Mouse (Mus musculus) embryonic facial prominence, embryonic 15.5 days (tissue): ENCODE data around the gene Tmem266. TPM values are rescaled to one million over a fixed set of nuclear protein-coding genes. Genes with fewer than 3 reads are reported as not detected.
A peak's percentile ranks its signal among the peaks of the same experiment; 100 is the strongest.

ENCODE experiments used
- ATAC-seq: fragments of 200-750 bp; cut with Nextera tagmentation; 2 replicates; pipeline ENCODE4 v1.8.0; 2017; ENCODE audit warnings: low read depth, moderate TSS enrichment; ENCODE audit not compliant: insufficient number of reproducible peaks, low FRiP score, low TSS enrichment
- H3K27ac ChIP-seq: fragments of 300-500 bp; sonication (generic); replicated peaks from 2 replicates; pipeline ENCODE4 v1.5.1; 2015; ENCODE audit warnings: mild to moderate bottlenecking, inconsistent platforms
- H3K27me3 ChIP-seq: fragments of 300-500 bp; sonication (generic); 2 replicates; pipeline ENCODE4 v1.6.1; 2015; ENCODE audit warnings: inconsistent platforms
- H3K36me3 ChIP-seq: fragments of 300-500 bp; sonication (generic); 2 replicates; pipeline ENCODE4 v1.6.1; 2015; ENCODE audit warnings: mild to moderate bottlenecking, inconsistent platforms
- H3K4me1 ChIP-seq: fragments of 300-500 bp; sonication (generic); 2 replicates; pipeline ENCODE4 v1.6.1; 2015; ENCODE audit warnings: inconsistent platforms
- H3K4me2 ChIP-seq: fragments of 300-500 bp; sonication (generic); replicated peaks from 2 replicates; pipeline ENCODE4 v1.6.1; 2015; ENCODE audit warnings: mild to moderate bottlenecking, inconsistent platforms
- H3K4me3 ChIP-seq: fragments of 300-500 bp; sonication (generic); replicated peaks from 2 replicates; pipeline ENCODE4 v1.5.1; 2015; ENCODE audit warnings: mild to moderate bottlenecking, inconsistent platforms
- H3K9ac ChIP-seq: fragments of 300-500 bp; sonication (generic); 2 replicates; pipeline ENCODE4 v1.6.1; 2015; ENCODE audit warnings: inconsistent platforms
- H3K9me3 ChIP-seq: fragments of 300-500 bp; sonication (generic); replicated peaks from 2 replicates; pipeline ENCODE4 v1.6.1; 2016; ENCODE audit warnings: inconsistent platforms
- WGBS: fragments of 180-500 bp; shearing (Covaris S2); methylation state at CpG from one replicate; pipeline ENCODE4 v1.1.7; 2015; 5-methylcytosine and 5-hydroxymethylcytosine counted together
- polyA plus RNA-seq: library from polyadenylated mRNA; unstranded; fragments of >200 nt; fragmentation: Nextera tagmentation; extraction: Ambion mirVana; gene quantifications from 2 replicates; pipeline ENCODE4 v1.2.1, GENCODE M21; 2015

Tmem266 gene
- polyA plus RNA-seq, 1 experiment from 2014 or later, result 0.57 TPM

DNA sequence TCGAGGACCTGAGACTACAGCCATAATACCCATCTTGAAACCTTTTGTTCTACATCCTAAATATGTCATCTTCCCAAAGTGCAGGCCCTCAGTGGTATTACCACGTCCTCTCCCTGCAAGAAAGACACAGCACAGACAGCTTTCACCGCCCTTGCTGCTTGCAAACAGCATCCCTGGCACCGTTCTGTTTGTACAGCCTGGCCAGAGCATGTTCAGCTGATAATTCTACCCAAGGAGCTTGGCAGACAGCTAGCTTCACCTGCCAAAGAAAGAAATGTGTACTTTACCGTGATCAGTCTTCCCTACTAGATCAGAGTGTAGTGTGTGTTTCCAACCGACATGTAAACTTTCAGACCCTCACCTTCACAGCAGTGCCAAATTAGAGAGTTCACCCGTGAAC lies 45.2 kb downstream of the Tmem266 start:
- H3K27me3 ChIP-seq, result no peaks in the 10 kb centered on the region
- WGBS, result 77% methylated on average over 7 of the region's 7 CpGs
- no peaks in the 10 kb centered on the region for H3K9me3 ChIP-seq
- H3K4me2 ChIP-seq, result no peak overlapping the region
- ATAC-seq, result no peak
- no peak overlapping the region for H3K9ac ChIP-seq
- no peak overlapping the region for H3K27ac ChIP-seq
- no peak overlapping the region for H3K4me3 ChIP-seq
- no peaks in the 10 kb centered on the region for H3K36me3 ChIP-seq
- H3K4me1 ChIP-seq, result no peaks in the 10 kb centered on the region

DNA sequence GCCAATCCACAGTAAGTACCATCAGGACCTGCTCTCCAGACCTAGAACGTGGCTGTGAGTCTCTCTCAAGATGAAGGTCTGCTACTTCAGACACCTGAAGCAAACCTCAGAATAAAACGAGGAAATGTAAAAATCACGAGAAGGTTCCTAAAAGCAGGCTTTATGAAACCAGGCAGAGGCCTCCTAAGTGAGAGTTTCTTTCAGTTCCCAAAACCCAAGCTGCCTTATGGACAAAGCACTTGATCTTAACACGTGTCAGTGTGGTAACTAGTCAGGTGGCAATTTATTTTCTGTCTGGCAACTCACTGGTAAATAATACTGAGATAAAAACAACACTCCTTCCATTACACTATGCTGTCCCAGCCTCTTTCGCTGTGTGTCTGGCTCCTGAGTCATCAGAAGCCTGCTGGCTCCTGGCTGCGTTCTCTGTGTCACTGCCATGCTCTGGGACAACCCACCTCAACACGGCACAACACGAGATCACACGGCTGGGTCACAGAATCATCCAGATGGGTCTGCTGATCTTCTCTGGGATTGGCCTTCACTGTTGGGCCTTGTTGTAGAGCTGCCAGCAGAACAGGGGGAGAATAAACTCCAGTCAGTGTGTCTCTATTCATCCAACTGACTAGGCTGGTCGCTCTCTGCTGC lies 51.0 kb downstream of the Tmem266 start:
- Histone ChIP-seq H3K9me3 (no peaks in the 10 kb centered on the region), H3K4me1 (no peaks in the 10 kb centered on the region), H3K4me2 (no peak overlapping the region), H3K36me3 (no peaks in the 10 kb centered on the region), H3K4me3 (no peak overlapping the region), H3K9ac (no peak overlapping the region), H3K27ac (no peak overlapping the region), H3K27me3 (no peaks in the 10 kb centered on the region)
- no peak for ATAC-seq
- 85% methylated on average over 10 of the region's 10 CpGs for WGBS

DNA sequence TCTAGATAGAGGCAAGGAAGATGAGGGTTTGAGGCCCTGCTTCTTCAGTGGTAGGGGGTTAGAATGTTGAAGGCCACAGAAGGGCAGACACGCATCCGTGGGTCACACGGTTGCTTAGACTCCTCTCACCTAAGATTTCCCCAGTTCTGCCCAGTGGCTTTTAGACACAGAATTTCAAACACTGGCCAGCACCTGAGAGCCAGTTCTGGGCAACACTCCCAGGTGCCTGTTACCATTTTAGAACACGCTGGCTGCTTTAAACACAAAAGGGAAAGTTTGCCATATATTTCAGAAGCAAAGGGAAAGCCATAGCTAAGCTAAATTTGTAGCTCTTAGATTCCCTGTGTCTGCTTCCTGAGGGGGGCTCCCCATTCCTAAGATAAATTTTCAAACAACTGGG lies 54.7 kb downstream of the Tmem266 start:
- no peak for ATAC-seq
- Histone ChIP-seq H3K4me2 (no peak overlapping the region), H3K9me3 (no peaks in the 10 kb centered on the region), H3K4me3 (no peak overlapping the region), H3K27me3 (no peaks in the 10 kb centered on the region), H3K27ac (no peak overlapping the region), H3K9ac (no peak overlapping the region), H3K4me1 (no peaks in the 10 kb centered on the region), H3K36me3 (no peaks in the 10 kb centered on the region)
- WGBS, result 87% methylated on average over 4 of the region's 4 CpGs

GRCm38 (mm10) chr9:55382441-55382840 lies 55.7 kb downstream of the Tmem266 start:
- ATAC-seq, result no peak
- Histone ChIP-seq H3K9ac (no peak overlapping the region), H3K9me3 (no peaks in the 10 kb centered on the region), H3K4me2 (no peak overlapping the region), H3K27me3 (no peaks in the 10 kb centered on the region), H3K4me3 (no peak overlapping the region), H3K27ac (no peak overlapping the region), H3K4me1 (no peaks in the 10 kb centered on the region), H3K36me3 (no peaks in the 10 kb centered on the region)
- 33% methylated on average over 5 of the region's 5 CpGs for WGBS

DNA sequence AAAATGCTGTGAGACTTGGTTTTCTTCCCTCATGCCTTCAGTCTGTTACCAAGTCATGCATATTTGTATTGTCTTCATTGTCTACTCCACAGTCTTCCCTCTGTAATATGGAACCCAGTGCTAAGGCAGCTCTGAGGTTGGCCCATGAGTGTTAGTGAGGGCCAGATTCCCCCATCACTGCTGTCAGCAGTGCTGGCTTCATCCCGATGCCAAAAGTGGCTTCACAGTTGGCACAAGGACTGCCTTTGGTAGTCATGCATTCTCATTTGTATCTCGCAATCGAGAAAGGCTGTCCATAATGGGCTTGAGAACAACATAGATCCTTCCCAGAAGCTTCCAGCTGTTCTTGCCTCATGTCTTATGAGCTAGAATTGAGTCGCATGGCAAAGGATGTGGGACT lies 59.4 kb downstream of the Tmem266 start:
- Histone ChIP-seq H3K4me3 (no peak overlapping the region), H3K4me2 (no peak overlapping the region), H3K9me3 (no peaks in the 10 kb centered on the region), H3K9ac (no peak overlapping the region), H3K27me3 (no peaks in the 10 kb centered on the region), H3K4me1 (no peaks in the 10 kb centered on the region), H3K27ac (no peak overlapping the region), H3K36me3 (no peaks in the 10 kb centered on the region)
- 88% methylated on average over 4 of the region's 4 CpGs for WGBS
- no peak for ATAC-seq

DNA sequence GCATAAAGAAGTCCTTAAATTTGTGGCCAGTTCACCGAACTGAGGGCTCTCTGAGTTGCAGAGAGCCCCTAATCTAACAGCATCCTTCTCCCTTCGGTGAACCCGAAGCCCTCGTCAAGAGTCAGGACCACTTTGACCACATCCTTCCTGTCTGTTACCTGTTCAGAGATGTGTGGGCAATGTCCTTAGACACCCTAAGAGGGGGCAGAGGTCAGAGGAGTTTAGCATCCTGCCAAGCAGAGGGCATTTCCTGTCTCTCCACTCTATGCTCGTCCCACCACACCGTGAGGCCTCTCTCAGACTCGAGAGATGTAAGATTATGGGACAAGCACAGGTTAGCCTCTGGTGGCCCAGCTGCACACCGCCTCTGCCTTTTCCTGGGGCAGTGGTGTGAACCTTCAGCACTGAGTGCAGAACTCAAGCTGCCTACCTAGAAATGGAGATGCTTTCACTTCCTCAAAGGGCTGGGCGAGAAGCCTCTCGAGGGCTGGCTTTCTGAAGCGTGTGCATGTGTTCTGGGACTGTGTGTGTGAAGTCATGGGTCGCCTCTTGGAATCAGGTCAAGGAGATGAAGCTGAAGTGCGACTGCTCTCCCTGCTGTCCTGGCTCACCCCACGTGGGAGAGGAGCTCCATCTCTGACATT lies 61.3 kb downstream of the Tmem266 start:
- no peak for ATAC-seq
- no peak overlapping the region for H3K4me2 ChIP-seq

GRCm38 (mm10) chr9:55391909-55392658 lies 65.4 kb downstream of the Tmem266 start:
- Histone ChIP-seq H3K27ac (no peak overlapping the region), H3K4me1 (peaks cover 3% of the 10 kb centered on the region; the same call in 1 of the 2 replicates), H3K9ac (no peak overlapping the region), H3K9me3 (no peaks in the 10 kb centered on the region), H3K4me2 (no peak overlapping the region), H3K36me3 (no peaks in the 10 kb centered on the region), H3K27me3 (no peaks in the 10 kb centered on the region), H3K4me3 (no peak overlapping the region)
- 26% methylated on average over 17 of the region's 17 CpGs for WGBS
- peak; percentile 17; the same call in 1 of the 2 replicates for ATAC-seq

More for the DNA sequence above, 61.3 kb downstream of the Tmem266 start:
- Histone ChIP-seq H3K27me3 (no peaks in the 10 kb centered on the region), H3K27ac (no peak overlapping the region), H3K4me1 (peaks cover 3% of the 10 kb centered on the region; the same call in 1 of the 2 replicates), H3K4me3 (no peak overlapping the region), H3K9me3 (no peaks in the 10 kb centered on the region), H3K9ac (no peak overlapping the region), H3K36me3 (no peaks in the 10 kb centered on the region)
- 79% methylated on average over 14 of the region's 14 CpGs for WGBS

- no peak overlapping the region for H3K4me3 ChIP-seq
- WGBS, result 74% methylated on average over 1 of the region's 1 CpGs
Measured at GRCm38 (mm10) chr9:55395650-55396049, 68.9 kb downstream of the Tmem266 start.

GRCm38 (mm10) chr9:55398985-55399554 lies 72.4 kb downstream of the Tmem266 start:
- Histone ChIP-seq H3K27ac (no peak overlapping the region), H3K9me3 (no peaks in the 10 kb centered on the region), H3K36me3 (no peaks in the 10 kb centered on the region), H3K27me3 (no peaks in the 10 kb centered on the region), H3K4me3 (no peak overlapping the region), H3K4me2 (no peak overlapping the region), H3K4me1 (no peaks in the 10 kb centered on the region), H3K9ac (no peak overlapping the region)
- WGBS, result 48% methylated on average over 7 of the region's 7 CpGs
- ATAC-seq, result no peak

More at GRCm38 (mm10) chr9:55395650-55396049, 68.9 kb downstream of the Tmem266 start:
- H3K27ac ChIP-seq, result no peak overlapping the region
- H3K9ac ChIP-seq, result no peak overlapping the region
- no peaks in the 10 kb centered on the region for H3K36me3 ChIP-seq
- H3K9me3 ChIP-seq, result no peaks in the 10 kb centered on the region
- ATAC-seq, result no peak
- no peaks in the 10 kb centered on the region for H3K27me3 ChIP-seq
- no peak overlapping the region for H3K4me2 ChIP-seq
- peaks cover 3% of the 10 kb centered on the region; the same call in 1 of the 2 replicates for H3K4me1 ChIP-seq

DNA sequence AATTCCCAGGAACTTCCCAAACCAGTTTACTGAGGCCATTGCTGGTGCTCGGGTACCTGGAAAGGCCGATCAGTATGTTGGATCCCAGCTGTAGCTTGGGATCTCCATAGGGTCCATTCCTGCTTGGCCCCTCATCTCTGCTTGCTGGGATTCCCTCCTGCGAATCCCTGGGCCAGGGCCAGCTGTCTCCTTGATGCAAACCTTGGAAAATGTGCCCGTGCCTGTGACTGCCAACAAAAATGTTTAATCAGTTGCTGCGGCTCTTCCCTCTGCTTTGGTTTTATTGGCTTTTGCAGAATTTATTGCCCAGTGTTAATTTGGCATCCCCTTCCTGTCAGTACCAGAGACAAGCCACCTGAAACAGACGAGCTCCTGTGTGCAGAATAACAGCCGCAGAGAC lies 75.6 kb downstream of the Tmem266 start:
- no peak for ATAC-seq
- no peak overlapping the region for H3K4me3 ChIP-seq
- 0 out of 2 replicates have a peak, but pooled peaks cover under 1% of the 10 kb centered on the region for H3K4me1 ChIP-seq
- WGBS, result 62% methylated on average over 7 of the region's 7 CpGs
- no peak overlapping the region for H3K27ac ChIP-seq
- H3K9ac ChIP-seq, result no peak overlapping the region
- no peaks in the 10 kb centered on the region for H3K27me3 ChIP-seq
- H3K9me3 ChIP-seq, result no peaks in the 10 kb centered on the region
- H3K36me3 ChIP-seq, result no peaks in the 10 kb centered on the region
- no peak overlapping the region for H3K4me2 ChIP-seq

DNA sequence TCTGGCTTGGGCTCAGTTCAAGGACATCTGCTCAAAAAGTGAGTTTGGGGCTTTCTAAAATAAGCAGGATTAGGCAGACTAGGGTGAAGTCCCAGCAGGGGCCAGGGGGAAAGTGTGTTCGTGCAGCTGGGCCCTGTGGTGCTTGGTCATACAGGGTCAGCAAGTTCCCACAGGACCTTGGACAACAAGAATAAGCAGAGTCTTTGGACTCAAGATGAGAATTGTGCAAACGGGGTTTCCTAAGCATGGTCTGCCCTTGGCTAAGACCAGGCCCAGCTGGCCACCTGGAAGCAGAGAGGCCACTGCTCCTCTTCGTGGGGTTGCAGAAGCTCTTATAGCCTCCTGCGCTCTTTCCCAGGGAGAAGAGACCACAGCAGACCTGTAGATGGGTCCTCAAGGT lies 77.5 kb downstream of the Tmem266 start:
- 88% methylated on average over 4 of the region's 4 CpGs for WGBS
- ATAC-seq, result no peak
- H3K27me3 ChIP-seq, result no peaks in the 10 kb centered on the region
- no peaks in the 10 kb centered on the region for H3K36me3 ChIP-seq
- H3K9me3 ChIP-seq, result no peaks in the 10 kb centered on the region
- H3K9ac ChIP-seq, result no peak overlapping the region
- H3K4me3 ChIP-seq, result no peak overlapping the region
- H3K4me1 ChIP-seq, result 0 out of 2 replicates have a peak, but pooled peaks cover 4% of the 10 kb centered on the region
- no peak overlapping the region for H3K27ac ChIP-seq
- H3K4me2 ChIP-seq, result no peak overlapping the region
